Mouse (Mus musculus) adrenal gland, postnatal 36 days (tissue): ENCODE measurements at regions not wholly inside any gene's neighbourhood (a gene's known extent, or its start where the extent isn't known, plus 50 kb on each side); places are given as distances from the start of the nearest gene placed in this dataset.

Experiments used
- DNase-seq, 2 experiments: peaks; one replicate each; pipeline ENCODE4 v3.0.0; 2021; ENCODE audit warnings: mixed read lengths in 1 of 2

- DNase-seq, result no peak
Measured at GRCm38 (mm10) chr6:93257130-93257841, 314.0 kb upstream of the Adamts9 start.

- DNase-seq, result no peak
Measured at GRCm38 (mm10) chr6:93253746-93254145, 310.5 kb upstream of the Adamts9 start.

GRCm38 (mm10) chr6:93248973-93249372, 305.7 kb upstream of the Adamts9 start:
- no peak for DNase-seq

GRCm38 (mm10) chr6:93246498-93247242, 303.4 kb upstream of the Adamts9 start:
- DNase-seq, result no peak

- no peak for DNase-seq
Measured at GRCm38 (mm10) chr6:93235550-93235949, 292.3 kb upstream of the Adamts9 start.

GRCm38 (mm10) chr6:93232636-93233035, 289.3 kb upstream of the Adamts9 start:
- no peak for DNase-seq

GRCm38 (mm10) chr6:93230450-93230849, 287.2 kb upstream of the Adamts9 start:
- DNase-seq, result no peak

- no peak for DNase-seq
Measured at GRCm38 (mm10) chr6:93229320-93229719, 286.0 kb upstream of the Adamts9 start.

GRCm38 (mm10) chr6:93223610-93224550, 280.6 kb upstream of the Adamts9 start:
- peak; percentile 16 to 64 for DNase-seq

- peak in 1 of 2 experiments; percentile 4 for DNase-seq
Measured at GRCm38 (mm10) chr6:93218015-93218593, 274.8 kb upstream of the Adamts9 start.

GRCm38 (mm10) chr6:93200886-93201285, 257.6 kb upstream of the Adamts9 start:
- no peak for DNase-seq

GRCm38 (mm10) chr6:93194741-93195140, 251.4 kb upstream of the Adamts9 start:
- no peak for DNase-seq

- no peak for DNase-seq
Measured at GRCm38 (mm10) chr6:93192980-93193379, 249.7 kb upstream of the Adamts9 start.

- DNase-seq, result no peak
Measured at GRCm38 (mm10) chr6:93190986-93191385, 247.7 kb upstream of the Adamts9 start.

GRCm38 (mm10) chr6:93168526-93168925, 225.2 kb upstream of the Adamts9 start:
- DNase-seq, result no peak

GRCm38 (mm10) chr6:93167281-93167680, 224.0 kb upstream of the Adamts9 start:
- DNase-seq, result no peak

- no peak for DNase-seq
Measured at GRCm38 (mm10) chr6:93165942-93166341, 222.7 kb upstream of the Adamts9 start.

GRCm38 (mm10) chr6:93152431-93153208, 209.3 kb upstream of the Adamts9 start:
- no peak for DNase-seq

- DNase-seq, result peak in 1 of 2 experiments; percentile 22
Measured at GRCm38 (mm10) chr6:93150531-93150930, 207.2 kb upstream of the Adamts9 start.

GRCm38 (mm10) chr6:93149956-93150355, 206.7 kb upstream of the Adamts9 start:
- no peak for DNase-seq

- DNase-seq, result no peak
Measured at GRCm38 (mm10) chr6:93140331-93140731, 197.0 kb upstream of the Adamts9 start.
